Mouse (Mus musculus) spleen, postnatal 14 days (tissue): ENCODE measurements around the gene A530032D15Rik.
"Not testable (repeated sequence)": the region's sequence is repeated elsewhere in the genome, so short reads cannot be mapped to it uniquely, and the experiment has no call there.

Source experiments
- DNase-seq, 2 experiments: peaks; one replicate each; pipeline ENCODE4 v3.0.0; 2021 to 2022; ENCODE audit warnings: low spot score in 2 of 2

The A530032D15Rik gene

DNA sequence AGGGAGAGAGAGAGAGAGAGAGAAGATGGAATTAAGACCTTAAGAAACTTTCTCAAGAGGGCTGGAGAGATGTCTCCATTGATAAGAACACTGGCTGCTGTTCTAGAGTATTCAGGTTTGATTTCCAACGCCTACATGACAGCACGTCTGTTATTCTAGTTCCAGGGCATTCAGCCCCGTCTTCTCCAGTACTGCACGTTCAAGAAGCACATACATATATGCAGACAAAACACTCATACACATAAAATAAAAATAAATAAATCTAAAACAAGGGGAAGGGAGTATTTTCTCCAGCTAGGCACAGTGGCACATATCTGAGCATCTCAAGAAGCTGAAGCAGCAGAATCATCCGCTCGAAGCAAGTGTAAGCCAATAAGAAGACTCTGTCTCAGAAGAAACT lies 73.9 kb downstream of the A530032D15Rik start:
- DNase-seq: not testable (repeated sequence)

DNA sequence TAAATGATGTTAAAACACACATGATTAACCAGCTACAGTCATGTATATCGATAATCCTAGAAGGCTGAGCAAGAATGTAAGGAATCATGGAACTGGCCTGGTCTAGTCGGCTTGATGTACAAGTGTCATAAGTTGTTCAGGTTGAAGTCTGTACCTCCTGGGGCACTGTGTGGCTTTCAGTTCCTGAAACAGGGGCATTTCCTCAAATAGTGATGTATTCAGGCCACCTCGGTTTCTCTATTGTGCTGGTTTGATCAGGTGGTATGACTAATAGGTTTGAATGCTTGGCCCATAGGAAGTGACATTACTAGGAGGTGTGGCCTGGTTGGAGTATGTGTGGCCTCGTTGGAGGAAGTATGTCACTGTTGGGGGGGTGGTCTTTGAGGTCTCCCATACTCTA lies 75.3 kb downstream of the A530032D15Rik start:
- not testable (repeated sequence) for DNase-seq

DNA sequence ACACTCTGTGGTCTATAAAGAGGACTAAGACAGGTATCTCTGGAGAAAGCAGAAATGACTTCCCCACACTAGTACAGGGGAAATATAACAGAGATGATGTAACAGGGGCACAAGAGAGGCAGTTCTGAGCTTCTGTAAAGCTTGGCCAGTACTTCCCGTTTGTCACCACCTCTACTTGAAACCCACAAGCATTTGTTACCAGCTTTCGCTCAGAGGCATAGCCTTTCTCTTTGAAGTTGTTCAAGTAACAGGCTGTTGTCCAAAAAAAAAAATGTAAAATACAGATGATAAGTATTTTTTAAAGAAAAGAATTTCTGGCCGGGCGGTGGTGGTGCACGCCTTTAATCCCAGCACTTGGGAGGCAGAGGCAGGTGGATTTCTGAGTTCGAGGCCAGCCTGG lies 76.0 kb downstream of the A530032D15Rik start:
- DNase-seq: not testable (repeated sequence)
